10 mouse cellular contexts compared by ENCODE assay signal in the genomic region with DNA sequence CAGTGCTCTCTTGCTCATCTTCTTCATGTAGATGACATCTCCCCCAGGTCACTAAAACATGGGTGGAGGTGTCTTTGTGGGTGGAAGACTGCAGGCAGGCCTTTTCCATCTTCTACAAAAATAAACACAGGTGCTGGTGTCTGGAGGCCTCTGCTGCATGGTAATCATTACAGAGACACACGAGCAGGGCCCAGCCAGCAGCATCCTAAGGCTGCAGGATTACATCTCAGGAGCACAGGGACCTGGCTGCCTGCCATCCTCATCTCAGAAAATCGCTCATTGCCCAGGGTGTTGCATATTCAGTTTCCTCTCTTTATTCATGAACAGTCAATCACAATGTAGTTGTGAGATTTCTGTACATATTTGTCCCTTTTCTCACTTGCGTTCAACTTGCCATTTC. TPM values are rescaled to one million over a fixed set of nuclear protein-coding genes. Genes with fewer than 3 reads are reported as not detected.
A peak's percentile ranks its signal among the peaks of the same experiment; 100 is the strongest.
DNase-seq lines count a peak whose midpoint lies in the region; ATAC-seq and TF ChIP-seq lines count a peak whose summit lies in the region.
"Had no signal": no experiment of that assay in that cellular context is flagged by ENCODE, and none has a peak within 500 bp of the region (broad histone marks: within the 10 kb centered on the region; RNA-seq: fewer than 3 reads in every experiment).

No protein-coding gene starts in this region.

- H3K4me3 ChIP-seq in hindbrain, embryonic 16.5 days (ENCODE audit: low read length), result no peak overlapping the region
- H3K4me3 ChIP-seq in hindbrain, embryonic 12.5 days, result no peak overlapping the region
- H3K4me3 ChIP-seq in limb, embryonic 14.5 days (replicated peaks; ENCODE audit: low read length), result no peak overlapping the region
- no peak overlapping the region for H3K4me3 ChIP-seq in limb, embryonic 10.5 days
- no peak overlapping the region for H3K4me3 ChIP-seq in forebrain, postnatal 0 days (ENCODE audit: low read depth, low read length)
- H3K4me3 ChIP-seq: erythroblast, embryonic 14.5 days; liver, embryonic 15.5 days had no signal

- TF ChIP-seq POLR2A in limb, embryonic 14.5 days (IDR thresholded peaks at IDR 0.05; ENCODE audit: borderline replicate concordance, extremely low read depth, insufficient read depth, insufficient read length), result no peak

- DNase-seq in limb, embryonic 14.5 days (ENCODE audit: low spot score), result peak; percentile 9
- no peak for DNase-seq in limb, embryonic 10.5 days (ENCODE audit: low spot score)
- DNase-seq in forebrain, postnatal 0 days, result peak; percentile 72
- DNase-seq in right cerebral cortex, postnatal 14 days, result peak; percentile 31
- DNase-seq in neural tube, embryonic 10.5 days (ENCODE audit: extremely low spot score, low spot score), result no peak
- DNase-seq: adrenal gland, postnatal 36 days had no signal

- no peaks in the 10 kb centered on the region for H3K36me3 ChIP-seq in hindbrain, embryonic 16.5 days (ENCODE audit: control insufficient read depth, insufficient read depth, low read length)
- H3K36me3 ChIP-seq in hindbrain, embryonic 12.5 days, result no peaks in the 10 kb centered on the region
- H3K36me3 ChIP-seq in limb, embryonic 14.5 days (ENCODE audit: control insufficient read depth, insufficient read depth, low read length), result no peaks in the 10 kb centered on the region
- H3K36me3 ChIP-seq in limb, embryonic 10.5 days, result no peaks in the 10 kb centered on the region
- H3K36me3 ChIP-seq in forebrain, postnatal 0 days (ENCODE audit: insufficient read depth), result no peaks in the 10 kb centered on the region
- H3K36me3 ChIP-seq: liver, embryonic 15.5 days had no signal

- TF ChIP-seq CTCF in forebrain, postnatal 0 days (IDR thresholded peaks at IDR 0.05; ENCODE audit: low read depth), result no peak

- no peak overlapping the region for H3K27ac ChIP-seq in hindbrain, embryonic 16.5 days (ENCODE audit: low read depth, low read length)
- no peak overlapping the region for H3K27ac ChIP-seq in hindbrain, embryonic 12.5 days
- no peak overlapping the region for H3K27ac ChIP-seq in limb, embryonic 14.5 days (replicated peaks; ENCODE audit: low read depth, low read length)
- H3K27ac ChIP-seq in limb, embryonic 10.5 days, result no peak overlapping the region
- no peak overlapping the region for H3K27ac ChIP-seq in forebrain, postnatal 0 days (ENCODE audit: low read depth, low read length)
- H3K27ac ChIP-seq: liver, embryonic 15.5 days had no signal

- H3K4me1 ChIP-seq in hindbrain, embryonic 16.5 days (ENCODE audit: control insufficient read depth, insufficient read depth, low read depth, low read length), result no peaks in the 10 kb centered on the region
- no peaks in the 10 kb centered on the region for H3K4me1 ChIP-seq in hindbrain, embryonic 12.5 days
- no peaks in the 10 kb centered on the region for H3K4me1 ChIP-seq in limb, embryonic 14.5 days (ENCODE audit: control insufficient read depth, insufficient read depth, low read length)
- no peaks in the 10 kb centered on the region for H3K4me1 ChIP-seq in limb, embryonic 10.5 days
- H3K4me1 ChIP-seq in forebrain, postnatal 0 days (ENCODE audit: insufficient read depth), result peaks cover 7% of the 10 kb centered on the region
- H3K4me1 ChIP-seq: liver, embryonic 15.5 days had no signal

- H3K9ac ChIP-seq in hindbrain, embryonic 16.5 days (ENCODE audit: low read depth, low read length), result 0 out of 2 replicates have a peak overlapping the region, but pooled peaks have one; percentile 9
- no peak overlapping the region for H3K9ac ChIP-seq in hindbrain, embryonic 12.5 days
- H3K9ac ChIP-seq in limb, embryonic 14.5 days (ENCODE audit: low read depth, low read length, severe bottlenecking), result no peak overlapping the region
- H3K9ac ChIP-seq in forebrain, postnatal 0 days, result no peak overlapping the region
- H3K9ac ChIP-seq: liver, embryonic 15.5 days had no signal

- H3K9me3 ChIP-seq in hindbrain, embryonic 16.5 days (ENCODE audit: control insufficient read depth, low read length), result no peaks in the 10 kb centered on the region
- H3K9me3 ChIP-seq in hindbrain, embryonic 12.5 days (replicated peaks), result 0 out of 2 replicates have a peak, but pooled peaks cover 3% of the 10 kb centered on the region
- no peaks in the 10 kb centered on the region for H3K9me3 ChIP-seq in limb, embryonic 14.5 days (ENCODE audit: control insufficient read depth, low read length)
- H3K9me3 ChIP-seq in limb, embryonic 10.5 days (replicated peaks), result no peaks in the 10 kb centered on the region
- no peaks in the 10 kb centered on the region for H3K9me3 ChIP-seq in forebrain, postnatal 0 days (ENCODE audit: low read length)
- H3K9me3 ChIP-seq: liver, embryonic 15.5 days had no signal

- no peak overlapping the region for H3K4me2 ChIP-seq in hindbrain, embryonic 16.5 days (ENCODE audit: low read length)
- no peak overlapping the region for H3K4me2 ChIP-seq in hindbrain, embryonic 12.5 days (replicated peaks)
- H3K4me2 ChIP-seq in limb, embryonic 14.5 days (replicated peaks; ENCODE audit: low read depth, low read length, severe bottlenecking), result no peak overlapping the region
- no peak overlapping the region for H3K4me2 ChIP-seq in forebrain, postnatal 0 days (ENCODE audit: low read depth)
- H3K4me2 ChIP-seq: liver, embryonic 15.5 days had no signal

- 39% methylated on average over 3 of the region's 3 CpGs for WGBS in hindbrain, embryonic 16.5 days
- WGBS in hindbrain, embryonic 12.5 days, result 74% methylated on average over 3 of the region's 3 CpGs
- 60% methylated on average over 3 of the region's 3 CpGs for WGBS in limb, embryonic 14.5 days
- WGBS in limb, embryonic 10.5 days, result 65% methylated on average over 3 of the region's 3 CpGs
- WGBS in forebrain, postnatal 0 days, result 21% methylated on average over 3 of the region's 3 CpGs

- no peak for ATAC-seq in hindbrain, embryonic 16.5 days
- no peak for ATAC-seq in hindbrain, embryonic 12.5 days (ENCODE audit: low FRiP score)
- no peak for ATAC-seq in limb, embryonic 14.5 days (ENCODE audit: low FRiP score, low read depth)
- ATAC-seq in forebrain, postnatal 0 days, result peak; percentile 81

- no peaks in the 10 kb centered on the region for H3K27me3 ChIP-seq in hindbrain, embryonic 16.5 days (replicated peaks; ENCODE audit: control insufficient read depth, insufficient read depth, low read length)
- no peaks in the 10 kb centered on the region for H3K27me3 ChIP-seq in hindbrain, embryonic 12.5 days
- no peaks in the 10 kb centered on the region for H3K27me3 ChIP-seq in limb, embryonic 14.5 days (ENCODE audit: control insufficient read depth, insufficient read depth, low read length)
- no peaks in the 10 kb centered on the region for H3K27me3 ChIP-seq in limb, embryonic 10.5 days (ENCODE audit: low read depth, poor library complexity, severe bottlenecking)
- no peaks in the 10 kb centered on the region for H3K27me3 ChIP-seq in forebrain, postnatal 0 days (ENCODE audit: insufficient read depth, low read length)
- H3K27me3 ChIP-seq: liver, embryonic 15.5 days had no signal

RNA-seq across cellular contexts. Expression of a gene that starts 56.5 kb away (rescaled TPM):
- 14.9 and 15.4 TPM in 2 replicates for polyA plus RNA-seq in hindbrain, embryonic 16.5 days (2015; fragmentation: Nextera tagmentation; extraction: Ambion mirVana)
- 5.3 and 5.6 TPM in 2 replicates for polyA plus RNA-seq in hindbrain, embryonic 12.5 days (2016; fragmentation: Nextera tagmentation; extraction: Ambion mirVana)
- 20.5 and 22.2 TPM in 2 replicates for polyA plus RNA-seq in limb, embryonic 14.5 days (2012; rRNA removed)
- polyA plus RNA-seq in limb, embryonic 14.5 days (2014; fragmentation: Nextera tagmentation; extraction: Ambion mirVana), result 25.5 and 31.3 TPM in 2 replicates
- polyA plus RNA-seq in limb, embryonic 10.5 days (2016; fragmentation: Nextera tagmentation; extraction: Ambion mirVana), result 0.58 and 0.64 TPM in 2 replicates
- 16.0 and 17.4 TPM in 2 replicates for total RNA-seq in forebrain, postnatal 0 days (2014; rRNA removed)
- 7.3 and 11.5 TPM in 2 replicates for polyA plus RNA-seq in forebrain, postnatal 0 days (2015; fragmentation: Nextera tagmentation; extraction: Ambion mirVana)

Comparison
In these comparisons a context has a peak if more than half of its experiments do, and no peak if none do; other contexts are left out.
1. DNase-seq: peak in limb, embryonic 14.5 days (single experiment), forebrain, postnatal 0 days (single experiment) and right cerebral cortex, postnatal 14 days (single experiment); none in limb, embryonic 10.5 days (single experiment) and neural tube, embryonic 10.5 days (single experiment).